Comparison of ENCODE assay signal across 9 mouse cellular contexts in genomic region chr16:33154992-33155391, GRCm38 (mm10). TPM values are rescaled to one million over a fixed set of nuclear protein-coding genes. Genes with fewer than 3 reads are reported as not detected.
A peak's percentile ranks its signal among the peaks of the same experiment; 100 is the strongest.
DNase-seq lines count a peak whose midpoint lies in the region; ATAC-seq lines count a peak whose summit lies in the region.
"Had no signal": no experiment of that assay in that cellular context is flagged by ENCODE, and none has a peak within 500 bp of the region (broad histone marks: within the 10 kb centered on the region; RNA-seq: fewer than 3 reads in every experiment).

No protein-coding gene starts in this region.

- 52% methylated on average over 4 of the region's 4 CpGs for WGBS in hindbrain, embryonic 11.5 days
- 49% methylated on average over 4 of the region's 4 CpGs for WGBS in hindbrain, embryonic 16.5 days

- H3K27me3 ChIP-seq in hindbrain, embryonic 11.5 days (ENCODE audit: control insufficient read depth, insufficient read depth, low read length): no peaks in the 10 kb centered on the region
- no peaks in the 10 kb centered on the region for H3K27me3 ChIP-seq in hindbrain, embryonic 16.5 days (replicated peaks; ENCODE audit: control insufficient read depth, insufficient read depth, low read length)
- H3K27me3 ChIP-seq: neural tube, embryonic 12.5 days had no signal

- H3K9me3 ChIP-seq in hindbrain, embryonic 11.5 days (ENCODE audit: control insufficient read depth, low read length): no peaks in the 10 kb centered on the region
- no peaks in the 10 kb centered on the region for H3K9me3 ChIP-seq in hindbrain, embryonic 16.5 days (ENCODE audit: control insufficient read depth, low read length)
- H3K9me3 ChIP-seq: neural tube, embryonic 12.5 days had no signal

- ATAC-seq in hindbrain, embryonic 11.5 days (ENCODE audit: low FRiP score): no peak
- no peak for ATAC-seq in hindbrain, embryonic 16.5 days
- ATAC-seq in common myeloid progenitor, adult 5-6 weeks (replicated peaks; ENCODE audit: low read depth, poor library complexity, severe bottlenecking): peak; percentile 45; the same call in 1 of the 2 replicates
- ATAC-seq in inflammation-experienced regulatory T-cells, adult 6 months: no peak

- no peaks in the 10 kb centered on the region for H3K36me3 ChIP-seq in hindbrain, embryonic 11.5 days (ENCODE audit: control insufficient read depth, insufficient read depth, low read length)
- H3K36me3 ChIP-seq in hindbrain, embryonic 16.5 days (ENCODE audit: control insufficient read depth, insufficient read depth, low read length): no peaks in the 10 kb centered on the region
- H3K36me3 ChIP-seq: neural tube, embryonic 12.5 days had no signal

- no peak overlapping the region for H3K4me3 ChIP-seq in hindbrain, embryonic 11.5 days (ENCODE audit: low read depth, low read length)
- no peak overlapping the region for H3K4me3 ChIP-seq in hindbrain, embryonic 16.5 days (ENCODE audit: low read length)
- H3K4me3 ChIP-seq: neural tube, embryonic 12.5 days had no signal

- H3K27ac ChIP-seq in hindbrain, embryonic 11.5 days (ENCODE audit: low read depth, low read length): no peak overlapping the region
- no peak overlapping the region for H3K27ac ChIP-seq in hindbrain, embryonic 16.5 days (ENCODE audit: low read depth, low read length)
- H3K27ac ChIP-seq: neural tube, embryonic 12.5 days had no signal

- H3K4me1 ChIP-seq in hindbrain, embryonic 11.5 days (replicated peaks; ENCODE audit: control insufficient read depth, insufficient read depth, low read length): no peaks in the 10 kb centered on the region
- H3K4me1 ChIP-seq in hindbrain, embryonic 16.5 days (ENCODE audit: control insufficient read depth, insufficient read depth, low read depth, low read length): no peaks in the 10 kb centered on the region
- H3K4me1 ChIP-seq: neural tube, embryonic 12.5 days had no signal

- H3K9ac ChIP-seq in hindbrain, embryonic 11.5 days (ENCODE audit: low read depth, low read length): no peak overlapping the region
- no peak overlapping the region for H3K9ac ChIP-seq in hindbrain, embryonic 16.5 days (ENCODE audit: low read depth, low read length)
- H3K9ac ChIP-seq: neural tube, embryonic 12.5 days had no signal

- H3K4me2 ChIP-seq in hindbrain, embryonic 11.5 days (replicated peaks; ENCODE audit: low read depth, low read length): no peak overlapping the region
- no peak overlapping the region for H3K4me2 ChIP-seq in hindbrain, embryonic 16.5 days (ENCODE audit: low read length)
- H3K4me2 ChIP-seq: neural tube, embryonic 12.5 days had no signal

- peak; percentile 53 for DNase-seq in hindbrain, embryonic 11.5 days (ENCODE audit: low spot score)
- DNase-seq in urinary bladder, postnatal 14 days (ENCODE audit: low spot score): peak; percentile 33
- no peak for DNase-seq in urinary bladder, postnatal 4 days (ENCODE audit: low spot score in 2 of 2)
- peak; percentile 34 for DNase-seq in mesoderm, embryonic 11.5 days (ENCODE audit: low read depth, low spot score)
- no peak for DNase-seq in urinary bladder, postnatal 25 days (ENCODE audit: low spot score)

RNA-seq across cellular contexts. Expression of gene Osbpl11, which starts 29.9 kb away (rescaled TPM):
- polyA plus RNA-seq in hindbrain, embryonic 11.5 days (2014; fragmentation: Nextera tagmentation; extraction: Ambion mirVana): 19.7 and 24.6 TPM in 2 replicates
- polyA plus RNA-seq in hindbrain, embryonic 16.5 days (2015; fragmentation: Nextera tagmentation; extraction: Ambion mirVana): 11.7 and 15.3 TPM in 2 replicates
- total RNA-seq in common myeloid progenitor, adult 5-6 weeks (2017): 11.6 and 17.8 TPM in 2 replicates
- 1 to 10 TPM; 5.7 to 8.9 (median 7.8) TPM for polyA plus RNA-seq in inflammation-experienced regulatory T-cells, adult 6 months (2017; shearing (Covaris generic))

Comparison
In these comparisons a context has a peak if more than half of its experiments do, and no peak if none do; other contexts are left out.
1. DNase-seq: peak in hindbrain, embryonic 11.5 days (single experiment), urinary bladder, postnatal 14 days (single experiment) and mesoderm, embryonic 11.5 days (single experiment); none in urinary bladder, postnatal 4 days (0 of 2) and urinary bladder, postnatal 25 days (single experiment).